Mouse (Mus musculus): ENCODE data around the gene Cox15.

Gene Cox15

GRCm38 (mm10) chr19:43761543-43762256 lies 8.9 kb upstream of the Cox15 start:
- no peak for DNase-seq (ENCODE audit: low spot score)

GRCm38 (mm10) chr19:43760504-43760903 lies 7.7 kb upstream of the Cox15 start:
- DNase-seq (ENCODE audit: low spot score), result no peak

- no peak for DNase-seq (ENCODE audit: low spot score)
Measured at GRCm38 (mm10) chr19:43754872-43755271, 2.1 kb upstream of the Cox15 start.

- no peak for DNase-seq (ENCODE audit: low spot score)
Measured at GRCm38 (mm10) chr19:43754237-43754636, 1.4 kb upstream of the Cox15 start.

GRCm38 (mm10) chr19:43753226-43753835 lies 531 bp upstream of the Cox15 start:
- DNase-seq (ENCODE audit: low spot score), result peak; percentile 81

- no peak for DNase-seq (ENCODE audit: low spot score)
Measured at GRCm38 (mm10) chr19:43750008-43750407, 2.8 kb downstream of the Cox15 start.

- DNase-seq (ENCODE audit: low spot score), result no peak
Measured at GRCm38 (mm10) chr19:43747877-43748276, 4.9 kb downstream of the Cox15 start.

GRCm38 (mm10) chr19:43745740-43746139 lies 7.1 kb downstream of the Cox15 start:
- no peak for DNase-seq (ENCODE audit: low spot score)

GRCm38 (mm10) chr19:43743401-43743800 lies 9.4 kb downstream of the Cox15 start:
- no peak for DNase-seq (ENCODE audit: low spot score)

- no peak for DNase-seq (ENCODE audit: low spot score)
Measured at GRCm38 (mm10) chr19:43738409-43738808, 14.4 kb downstream of the Cox15 start.

GRCm38 (mm10) chr19:43731157-43731556 lies 21.6 kb downstream of the Cox15 start:
- DNase-seq (ENCODE audit: low spot score), result no peak

- DNase-seq (ENCODE audit: low spot score), result no peak
Measured at GRCm38 (mm10) chr19:43730037-43730428, 22.8 kb downstream of the Cox15 start.

GRCm38 (mm10) chr19:43729296-43730036 lies 23.3 kb downstream of the Cox15 start:
- no peak for DNase-seq (ENCODE audit: low spot score)

GRCm38 (mm10) chr19:43726510-43727146 lies 26.2 kb downstream of the Cox15 start:
- DNase-seq (ENCODE audit: low spot score), result no peak

- no peak for DNase-seq (ENCODE audit: low spot score)
Measured at GRCm38 (mm10) chr19:43724821-43725220, 28.0 kb downstream of the Cox15 start.

GRCm38 (mm10) chr19:43724194-43724593 lies 28.6 kb downstream of the Cox15 start:
- no peak for DNase-seq (ENCODE audit: low spot score)

- no peak for DNase-seq (ENCODE audit: low spot score)
Measured at GRCm38 (mm10) chr19:43723501-43723900, 29.3 kb downstream of the Cox15 start.

GRCm38 (mm10) chr19:43722891-43723290 lies 29.9 kb downstream of the Cox15 start:
- no peak for DNase-seq (ENCODE audit: low spot score)

GRCm38 (mm10) chr19:43720061-43720460 lies 32.7 kb downstream of the Cox15 start:
- no peak for DNase-seq (ENCODE audit: low spot score)

GRCm38 (mm10) chr19:43711971-43712370 lies 40.8 kb downstream of the Cox15 start:
- DNase-seq (ENCODE audit: low spot score), result no peak

- no peak for DNase-seq (ENCODE audit: low spot score)
Measured at GRCm38 (mm10) chr19:43711159-43711916, 41.5 kb downstream of the Cox15 start.

- DNase-seq (ENCODE audit: low spot score), result no peak
Measured at GRCm38 (mm10) chr19:43709317-43709716, 43.5 kb downstream of the Cox15 start.
